Mouse (Mus musculus) C2C12 (cell line): Measurements from ENCODE around the gene Syna. TPM values are rescaled to one million over a fixed set of nuclear protein-coding genes. Genes with fewer than 3 reads are reported as not detected.

Experiments
- H3K27me3 ChIP-seq: one replicate; pipeline ENCODE4 v1.6.1; 2011; ENCODE audit not compliant: control insufficient read depth, insufficient read depth, insufficient read length
- H3K36me3 ChIP-seq: one replicate; pipeline ENCODE4 v1.6.1; 2011; ENCODE audit not compliant: control insufficient read depth, insufficient read depth
- H3K4me3 ChIP-seq: one replicate; pipeline ENCODE4 v1.5.1; 2011; ENCODE audit warnings: mild to moderate bottlenecking, control low read depth; ENCODE audit not compliant: poor library complexity, insufficient read depth, severe bottlenecking
- H3K79me2 ChIP-seq: one replicate; pipeline ENCODE4 v1.6.1; 2011; ENCODE audit not compliant: control insufficient read depth, insufficient read depth
- H3K79me3 ChIP-seq: one replicate; pipeline ENCODE4 v1.6.1; 2011; ENCODE audit warnings: low read depth, control low read depth
- H3ac ChIP-seq: one replicate; pipeline ENCODE3; 2011; ENCODE audit warnings: low read depth; ENCODE audit not compliant: control insufficient read depth, insufficient read length
- CEBPB ChIP-seq: IDR thresholded peaks from one replicate; pipeline ENCODE4 v1.6.1; 2011; ENCODE audit warnings: low read depth, mild to moderate bottlenecking, control low read depth, moderate library complexity
- CTCF ChIP-seq: IDR thresholded peaks from one replicate; pipeline ENCODE4 v1.5.1; 2011; ENCODE audit not compliant: control insufficient read depth, insufficient read depth, insufficient read length
- FOSL1 ChIP-seq: IDR thresholded peaks from one replicate; pipeline ENCODE4 v1.8.0; 2011; ENCODE audit warnings: mild to moderate bottlenecking, low read length; ENCODE audit not compliant: poor library complexity, insufficient read depth, severe bottlenecking
- MAX ChIP-seq: IDR thresholded peaks from one replicate; pipeline ENCODE4 v1.6.1; 2011; ENCODE audit warnings: mild to moderate bottlenecking, control low read depth
- MYOD1 ChIP-seq: IDR thresholded peaks from one replicate; pipeline ENCODE4 v1.6.1; 2011; ENCODE audit warnings: low read depth; ENCODE audit not compliant: control insufficient read depth, insufficient read length
- MYOG ChIP-seq: IDR thresholded peaks from one replicate; pipeline ENCODE4 v1.6.1; 2011; ENCODE audit not compliant: control insufficient read depth, insufficient read length; ENCODE audit errors: extremely low read depth
- USF1 ChIP-seq: IDR thresholded peaks from one replicate; pipeline ENCODE4 v1.6.1; 2011; ENCODE audit warnings: low read depth, mild to moderate bottlenecking, control low read depth, moderate library complexity
- polyA plus RNA-seq: library from polyadenylated mRNA; unstranded; fragments of >200 nt; fragmentation: generic; extraction: Trizol; gene quantifications from one replicate; pipeline ENCODE4 v1.2.1, GENCODE M21; 2012; ENCODE audit warnings: missing spikeins

The Syna gene
- polyA plus RNA-seq, 1 experiment = 0.11 TPM

DNA sequence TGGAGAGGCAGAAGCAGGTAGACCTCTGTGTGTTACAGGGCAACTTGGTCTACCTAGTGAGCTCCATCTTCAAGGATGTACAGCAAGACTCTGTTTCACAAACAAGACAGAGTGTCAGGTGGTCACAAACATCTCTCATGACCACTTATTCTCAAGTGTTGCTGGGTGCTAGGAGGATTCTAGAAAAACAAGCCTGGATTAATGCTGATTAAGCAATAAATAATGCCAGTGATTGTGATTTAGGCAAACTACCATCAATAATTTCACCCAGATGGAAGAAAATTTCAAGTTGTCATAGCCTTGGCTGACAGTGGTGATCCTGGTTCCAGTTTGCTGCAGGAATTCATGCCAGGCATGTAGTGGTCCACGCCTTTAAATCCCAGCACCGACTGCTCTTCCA, 4.3 kb upstream of the Syna start:
- H3K4me3 ChIP-seq = no peak overlapping the region
- H3ac ChIP-seq = no peak overlapping the region
- H3K79me3 ChIP-seq = no peaks in the 10 kb centered on the region
- TF ChIP-seq FOSL1 (no peak), MYOG (no peak), MAX (no peak), CEBPB (no peak), MYOD1 (no peak), CTCF (no peak), USF1 (no peak)
- H3K79me2 ChIP-seq = no peaks in the 10 kb centered on the region
- H3K36me3 ChIP-seq = no peaks in the 10 kb centered on the region
- H3K27me3 ChIP-seq = no peaks in the 10 kb centered on the region

- no peaks in the 10 kb centered on the region for H3K36me3 ChIP-seq
- H3K79me3 ChIP-seq = no peaks in the 10 kb centered on the region
- no peaks in the 10 kb centered on the region for H3K79me2 ChIP-seq
- H3ac ChIP-seq = no peak overlapping the region
- TF ChIP-seq MYOD1 (no peak), MYOG (no peak), CTCF (no peak), FOSL1 (no peak), USF1 (no peak), CEBPB (no peak), MAX (no peak)
- no peaks in the 10 kb centered on the region for H3K27me3 ChIP-seq
- H3K4me3 ChIP-seq = no peak overlapping the region
Measured at GRCm38 (mm10) chr5:134560450-134561171, 640 bp upstream of the Syna start.

DNA sequence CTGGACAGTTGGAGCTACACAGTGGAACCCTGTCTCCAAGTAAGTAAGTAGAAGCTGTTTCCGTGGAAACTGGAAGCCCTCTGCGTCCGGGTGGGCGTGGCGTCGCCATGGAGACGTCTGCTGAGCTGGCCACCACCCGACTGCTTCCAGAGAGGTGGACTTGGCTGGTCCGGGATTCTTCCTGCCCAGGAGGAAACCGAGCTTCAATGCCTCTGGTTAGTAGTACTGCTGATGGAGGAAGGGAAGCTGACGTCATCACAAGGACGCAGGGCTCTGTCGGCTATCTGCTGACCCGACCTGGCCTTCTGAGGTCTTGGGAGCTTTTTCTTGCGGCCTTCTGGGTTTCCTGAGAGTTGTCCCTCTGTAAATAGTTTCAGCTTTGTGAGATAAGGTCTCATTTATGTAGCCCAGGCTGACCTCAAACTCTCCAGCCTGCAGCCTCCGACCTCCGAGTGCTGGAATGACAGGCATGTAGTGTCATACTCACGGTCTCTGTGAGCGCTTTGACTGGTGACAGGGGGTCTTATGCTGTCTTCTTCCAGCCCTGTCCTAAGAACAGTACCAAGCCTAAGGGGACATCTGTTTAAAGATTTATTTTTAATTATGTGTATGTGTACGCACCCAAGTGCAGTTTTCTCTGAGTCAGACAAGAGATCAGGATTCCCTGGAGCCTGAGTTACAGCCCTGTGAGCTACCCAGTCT, 4.4 kb downstream of the Syna start:
- Histone ChIP-seq H3ac (no peak overlapping the region), H3K79me2 (peaks cover 10% of the 10 kb centered on the region), H3K4me3 (no peak overlapping the region), H3K36me3 (no peaks in the 10 kb centered on the region), H3K79me3 (peaks cover 7% of the 10 kb centered on the region), H3K27me3 (no peaks in the 10 kb centered on the region)
- TF ChIP-seq CEBPB (no peak), MYOD1 (no peak), CTCF (no peak), MAX (no peak), MYOG (no peak), USF1 (no peak), FOSL1 (no peak)

DNA sequence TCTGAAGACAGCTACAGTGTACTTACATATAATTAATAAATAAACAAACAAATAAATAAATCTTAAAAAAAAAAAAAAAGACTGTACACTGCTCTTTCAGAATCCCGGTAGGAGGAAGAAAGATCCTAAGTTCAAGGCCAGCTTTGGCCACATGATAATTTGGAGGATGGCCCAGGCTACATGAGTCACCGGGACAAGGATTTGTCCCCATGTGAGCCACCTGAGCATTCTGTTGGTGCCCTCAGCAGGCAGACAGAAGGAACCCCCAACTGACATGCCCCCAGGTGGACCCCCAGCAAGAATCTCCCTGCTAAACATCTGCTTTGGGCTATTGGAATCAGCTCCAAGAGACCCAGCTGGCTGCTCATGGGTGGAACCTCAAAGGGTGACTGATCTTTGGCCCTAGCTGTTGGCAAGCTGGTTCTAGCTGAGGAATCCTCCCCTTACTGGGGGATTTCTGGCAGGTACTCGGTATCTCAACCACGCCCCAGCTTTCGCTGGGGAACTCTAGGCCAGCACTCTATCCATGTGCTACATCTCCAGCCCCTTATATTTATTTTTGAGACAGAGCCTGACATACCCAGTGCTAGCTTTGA, 5.9 kb downstream of the Syna start:
- TF ChIP-seq CTCF (no peak), MYOG (no peak), CEBPB (no peak), FOSL1 (no peak), USF1 (no peak), MAX (no peak), MYOD1 (no peak)
- no peaks in the 10 kb centered on the region for H3K36me3 ChIP-seq
- no peaks in the 10 kb centered on the region for H3K27me3 ChIP-seq
- H3ac ChIP-seq = no peak overlapping the region
- H3K4me3 ChIP-seq = no peak overlapping the region
- H3K79me2 ChIP-seq = peaks cover 26% of the 10 kb centered on the region
- peaks cover 12% of the 10 kb centered on the region for H3K79me3 ChIP-seq

DNA sequence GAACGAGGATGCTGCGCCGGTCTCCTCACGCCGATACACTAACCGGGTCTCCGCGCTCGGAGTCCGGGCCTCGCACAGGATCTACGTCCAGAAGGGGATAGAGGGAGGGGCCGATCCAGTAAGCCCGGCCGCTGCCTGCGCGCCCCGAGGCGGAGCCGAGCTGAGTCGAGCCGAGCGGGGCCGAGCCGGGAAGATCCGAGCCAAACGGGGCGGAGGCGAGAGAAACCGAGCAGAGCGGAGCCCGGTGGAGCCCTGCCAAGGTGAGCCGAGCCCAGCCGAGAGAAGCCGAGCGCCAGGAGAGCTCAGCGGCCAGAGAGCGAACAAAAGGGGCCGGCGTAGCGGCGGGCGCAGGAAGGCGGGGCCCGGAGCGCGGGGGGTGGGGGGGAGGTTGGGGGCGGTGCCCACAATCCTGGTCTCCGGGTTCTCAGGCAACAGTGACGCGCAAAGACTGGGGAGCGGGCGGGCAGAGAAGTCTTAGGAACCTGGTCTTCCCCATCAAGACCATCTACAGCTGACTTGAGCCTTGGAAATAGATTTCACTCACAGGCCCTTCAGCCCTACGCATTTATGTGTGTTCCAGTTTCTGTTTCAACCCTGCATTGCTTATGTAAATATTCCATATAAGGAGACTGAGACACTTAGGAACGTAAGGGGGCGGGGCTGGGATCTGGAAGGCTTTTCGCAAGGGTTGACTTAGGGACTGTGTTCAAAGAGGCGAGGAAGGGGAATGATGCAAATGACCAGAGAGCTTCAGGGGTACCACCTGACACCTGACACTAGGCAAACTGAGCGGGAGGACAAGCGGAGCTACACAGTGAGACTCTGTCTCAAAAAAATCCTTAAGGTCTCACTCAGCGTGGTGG, 7.6 kb downstream of the Syna start, which contains the start of gene Clip2:
Gene Clip2, minus strand, starts transcription at position 325 of the 863 bp plus-strand sequence.
- H3K36me3 ChIP-seq = no peaks in the 10 kb centered on the region
- H3K79me3 ChIP-seq = peaks cover 16% of the 10 kb centered on the region
- H3K79me2 ChIP-seq = peaks cover 43% of the 10 kb centered on the region
- no peaks in the 10 kb centered on the region for H3K27me3 ChIP-seq
- H3K4me3 ChIP-seq = peak within 1 kb of the TSS; percentile 66
- no peak for TF ChIP-seq CTCF
- no peak for TF ChIP-seq CEBPB
- TF ChIP-seq USF1 = no peak
- no peak for TF ChIP-seq MYOG
- TF ChIP-seq MYOD1 = no peak
- no peak for TF ChIP-seq MAX
- no peak for TF ChIP-seq FOSL1
- H3ac ChIP-seq = peak within 1 kb of the TSS; percentile 85
